Mouse (Mus musculus) embryonic facial prominence, embryonic 12.5 days (tissue): Measurements from ENCODE around the gene Usp15. TPM values are rescaled to one million over a fixed set of nuclear protein-coding genes. Genes with fewer than 3 reads are reported as not detected.

Source experiments
- ATAC-seq: fragments of 200-750 bp; cut with Nextera tagmentation; 2 replicates; pipeline ENCODE4 v1.8.0; 2017; ENCODE audit not compliant: insufficient number of reproducible peaks, insufficient read depth, low FRiP score, low TSS enrichment
- H3K27ac ChIP-seq: fragments of 300-500 bp; sonication (generic); 2 replicates; pipeline ENCODE4 v1.5.1; 2016; ENCODE audit warnings: mild to moderate bottlenecking
- H3K27me3 ChIP-seq: fragments of 300-500 bp; sonication (generic); 2 replicates; pipeline ENCODE4 v1.6.1; 2016; ENCODE audit warnings: mild to moderate bottlenecking, moderate library complexity
- H3K36me3 ChIP-seq: fragments of 300-500 bp; sonication (generic); 2 replicates; pipeline ENCODE4 v1.6.1; 2016; ENCODE audit warnings: mild to moderate bottlenecking
- H3K4me1 ChIP-seq: fragments of 300-500 bp; sonication (generic); 2 replicates; pipeline ENCODE4 v1.6.1; 2016
- H3K4me2 ChIP-seq: fragments of 300-500 bp; sonication (generic); replicated peaks from 2 replicates; pipeline ENCODE4 v1.6.1; 2016; ENCODE audit warnings: mild to moderate bottlenecking, moderate library complexity
- H3K4me3 ChIP-seq: fragments of 300-500 bp; sonication (generic); 2 replicates; pipeline ENCODE4 v1.5.1; 2016; ENCODE audit warnings: mild to moderate bottlenecking
- H3K9ac ChIP-seq: fragments of 300-500 bp; sonication (generic); 2 replicates; pipeline ENCODE4 v1.6.1; 2016; ENCODE audit warnings: mild to moderate bottlenecking, moderate library complexity
- H3K9me3 ChIP-seq: fragments of 300-500 bp; sonication (generic); 2 replicates; pipeline ENCODE4 v1.6.1; 2016; ENCODE audit warnings: mild to moderate bottlenecking, moderate library complexity
- WGBS: fragments of 180-500 bp; shearing (Covaris S2); methylation state at CpG from one replicate; pipeline ENCODE4 v1.1.7; 2016; 5-methylcytosine and 5-hydroxymethylcytosine counted together
- polyA plus RNA-seq: library from polyadenylated mRNA; unstranded; fragments of >200 nt; fragmentation: Nextera tagmentation; extraction: Ambion mirVana; gene quantifications from 2 replicates; pipeline ENCODE4 v1.2.1, GENCODE M21; 2016

Gene Usp15
- polyA plus RNA-seq, 1 experiment from 2014 or later = 73.5 TPM

DNA sequence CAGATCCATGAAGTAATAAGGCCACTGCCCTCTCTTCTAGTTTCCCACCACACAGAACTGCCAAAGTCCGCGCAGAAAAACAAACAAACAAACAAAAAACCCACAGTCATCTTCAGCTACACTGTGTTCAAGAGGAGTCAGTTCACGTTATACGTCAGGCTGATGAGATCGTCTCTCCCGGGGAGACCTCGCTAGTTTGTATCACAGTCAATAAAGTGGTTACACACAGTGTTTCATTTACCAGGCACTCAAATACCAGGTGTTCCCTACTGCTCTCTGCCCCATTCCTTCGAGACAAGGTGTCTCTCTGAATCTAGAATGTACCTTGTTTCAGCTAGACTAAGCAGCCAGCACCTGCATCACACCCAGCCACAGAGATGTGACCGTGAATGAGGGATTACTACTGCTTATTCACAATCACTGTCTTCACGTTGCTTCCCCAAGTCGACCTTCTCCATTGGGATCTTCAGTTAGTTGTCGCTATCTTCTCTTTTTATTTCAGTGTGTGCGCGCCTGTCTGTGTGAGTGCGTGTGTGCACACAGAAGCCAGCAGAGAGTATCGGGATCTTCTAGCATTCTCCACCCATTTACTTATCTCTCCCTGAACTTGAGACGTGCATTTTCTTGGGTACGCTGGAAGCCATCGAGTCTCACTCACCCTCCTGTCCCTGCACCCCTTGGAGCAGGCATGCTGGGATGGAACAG, 3.0 kb upstream of the Usp15 start:
- no peak overlapping the region for H3K4me2 ChIP-seq
- WGBS = 83% methylated on average over 19 of the region's 19 CpGs
- no peak overlapping the region for H3K9ac ChIP-seq
- no peaks in the 10 kb centered on the region for H3K9me3 ChIP-seq
- no peaks in the 10 kb centered on the region for H3K27me3 ChIP-seq
- no peaks in the 10 kb centered on the region for H3K36me3 ChIP-seq
- ATAC-seq = no peak
- no peak overlapping the region for H3K27ac ChIP-seq
- H3K4me1 ChIP-seq = peaks cover 7% of the 10 kb centered on the region; the same call in 1 of the 2 replicates
- no peak overlapping the region for H3K4me3 ChIP-seq

DNA sequence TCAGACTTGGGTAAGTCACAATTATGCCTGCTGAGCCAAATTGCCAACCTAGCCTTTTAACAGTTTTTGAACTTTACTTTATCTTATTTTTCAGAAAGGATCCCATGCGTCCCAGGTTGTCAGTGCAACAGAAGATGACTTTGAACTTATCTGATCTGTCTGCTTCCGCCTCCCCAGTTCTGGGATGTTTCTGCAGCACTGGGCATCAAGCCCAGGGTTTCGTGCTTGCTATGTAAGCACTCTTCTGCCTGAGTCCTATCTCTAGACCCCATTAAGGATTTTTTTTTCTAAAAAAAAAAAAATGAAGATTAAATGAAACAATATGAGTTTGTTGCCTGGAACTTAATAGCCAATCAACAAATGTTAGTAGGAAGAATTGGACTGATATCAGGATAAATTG, 2.3 kb upstream of the Usp15 start:
- H3K4me3 ChIP-seq = no peak overlapping the region
- ATAC-seq = no peak
- H3K9me3 ChIP-seq = no peaks in the 10 kb centered on the region
- H3K4me2 ChIP-seq = no peak overlapping the region
- H3K27ac ChIP-seq = no peak overlapping the region
- 79% methylated on average over 3 of the region's 3 CpGs for WGBS
- H3K9ac ChIP-seq = no peak overlapping the region
- no peaks in the 10 kb centered on the region for H3K27me3 ChIP-seq
- peaks cover 7% of the 10 kb centered on the region; the same call in 1 of the 2 replicates for H3K4me1 ChIP-seq
- H3K36me3 ChIP-seq = no peaks in the 10 kb centered on the region

DNA sequence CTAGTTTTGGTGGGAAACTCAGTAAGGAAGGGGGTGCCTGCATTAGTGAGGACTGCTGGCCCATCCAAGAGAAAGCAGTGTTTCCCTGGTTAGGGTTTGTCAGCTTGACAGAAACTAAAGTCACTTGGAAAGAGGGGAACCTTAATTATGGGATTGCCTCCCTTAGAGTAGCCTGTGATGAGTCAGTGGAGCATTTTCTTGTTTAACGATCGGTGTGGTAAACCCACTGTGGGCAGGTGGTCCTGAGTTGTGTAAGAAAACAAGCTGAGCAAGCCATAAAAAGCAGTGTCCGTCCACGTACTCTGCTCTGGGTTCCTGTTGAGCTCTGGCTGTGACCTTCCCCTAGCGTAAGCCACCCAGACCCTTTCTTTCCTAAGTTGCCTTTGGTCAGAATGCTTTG, 1.4 kb upstream of the Usp15 start:
- WGBS = 80% methylated on average over 5 of the region's 5 CpGs
- Histone ChIP-seq H3K4me3 (no peak overlapping the region), H3K27me3 (no peaks in the 10 kb centered on the region), H3K4me2 (no peak overlapping the region), H3K27ac (no peak overlapping the region), H3K9ac (no peak overlapping the region), H3K4me1 (peaks cover 7% of the 10 kb centered on the region; the same call in 1 of the 2 replicates), H3K36me3 (no peaks in the 10 kb centered on the region), H3K9me3 (no peaks in the 10 kb centered on the region)
- ATAC-seq = no peak

DNA sequence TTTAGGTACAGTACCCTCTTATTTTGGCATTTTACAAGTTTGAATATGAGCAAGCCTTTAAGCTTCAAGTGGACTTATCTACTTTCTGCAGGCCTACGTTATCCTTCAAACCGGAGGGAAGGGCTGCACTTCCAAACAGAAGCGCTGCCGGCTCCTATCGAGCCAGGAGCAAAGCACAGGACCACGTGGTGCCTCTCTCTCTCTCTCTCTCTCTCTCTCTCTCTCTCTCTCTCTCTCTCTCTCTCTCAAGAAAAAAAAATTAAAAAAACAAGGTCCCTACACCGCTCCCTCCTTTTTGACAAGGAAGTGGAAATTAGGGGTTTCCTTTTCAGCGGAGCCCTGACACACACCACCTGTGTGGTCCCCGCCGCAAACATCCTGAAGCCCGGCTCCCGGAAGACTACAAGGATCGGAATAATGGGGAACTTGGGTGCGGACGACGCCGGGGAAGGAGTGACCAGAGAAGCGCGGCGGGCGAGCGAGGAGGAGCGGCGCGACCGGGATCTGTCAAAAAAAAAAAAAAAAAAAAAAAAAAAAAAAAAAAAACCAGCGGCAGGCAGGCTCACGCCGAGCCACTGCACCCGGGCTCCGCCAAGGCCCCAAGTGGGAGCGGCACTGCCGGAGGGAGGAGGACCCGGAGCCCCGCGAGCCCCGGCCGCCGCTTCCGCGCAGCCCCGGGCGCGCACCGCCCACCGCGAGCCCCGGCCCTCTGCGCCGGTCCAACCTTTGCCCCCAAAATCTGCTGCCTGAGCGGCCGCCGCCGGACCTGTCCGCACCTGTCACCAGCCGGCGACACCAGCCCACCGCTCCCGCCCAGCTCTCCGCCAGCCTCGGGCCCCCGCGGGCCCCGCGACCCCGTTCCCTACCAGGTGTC, 597 bp downstream of the Usp15 start:
- Histone ChIP-seq H3K36me3 (no peaks in the 10 kb centered on the region), H3K4me3 (peak overlapping the region; percentile 93), H3K9me3 (no peaks in the 10 kb centered on the region), H3K27me3 (no peaks in the 10 kb centered on the region), H3K4me2 (peak overlapping the region; percentile 65), H3K9ac (peak overlapping the region; percentile 86), H3K27ac (peak overlapping the region; percentile 92), H3K4me1 (peaks cover 7% of the 10 kb centered on the region; the same call in 1 of the 2 replicates)
- peak; percentile 77 for ATAC-seq
- 1% methylated on average over 48 of the region's 66 CpGs for WGBS

DNA sequence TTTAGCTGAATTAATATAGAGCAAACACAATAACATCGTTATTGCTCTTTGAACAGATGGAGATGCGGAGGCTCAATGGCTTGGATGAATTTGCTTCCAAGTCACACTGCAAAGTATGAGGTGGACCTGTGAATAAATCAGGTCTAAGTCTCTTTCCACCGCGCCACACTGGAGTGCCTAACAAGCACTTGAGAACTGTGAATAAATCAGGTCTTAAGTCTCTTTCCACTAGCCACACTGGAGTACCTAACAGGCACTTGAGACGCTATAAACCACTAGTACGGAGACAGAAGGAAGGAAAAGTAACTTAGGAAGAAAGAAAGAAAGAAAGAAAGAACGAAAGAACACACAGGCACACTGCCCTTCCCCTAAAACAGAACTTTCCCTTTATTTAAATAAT, 1.3 kb downstream of the Usp15 start:
- peaks cover 7% of the 10 kb centered on the region; the same call in 1 of the 2 replicates for H3K4me1 ChIP-seq
- H3K4me3 ChIP-seq = peak overlapping the region; percentile 93
- no peaks in the 10 kb centered on the region for H3K9me3 ChIP-seq
- H3K36me3 ChIP-seq = no peaks in the 10 kb centered on the region
- no peaks in the 10 kb centered on the region for H3K27me3 ChIP-seq
- H3K9ac ChIP-seq = peak overlapping the region; percentile 40; the same call in 1 of the 2 replicates
- no peak overlapping the region for H3K27ac ChIP-seq
- H3K4me2 ChIP-seq = peak overlapping the region; percentile 65
- 20% methylated on average over 7 of the region's 7 CpGs for WGBS
- ATAC-seq = no peak

DNA sequence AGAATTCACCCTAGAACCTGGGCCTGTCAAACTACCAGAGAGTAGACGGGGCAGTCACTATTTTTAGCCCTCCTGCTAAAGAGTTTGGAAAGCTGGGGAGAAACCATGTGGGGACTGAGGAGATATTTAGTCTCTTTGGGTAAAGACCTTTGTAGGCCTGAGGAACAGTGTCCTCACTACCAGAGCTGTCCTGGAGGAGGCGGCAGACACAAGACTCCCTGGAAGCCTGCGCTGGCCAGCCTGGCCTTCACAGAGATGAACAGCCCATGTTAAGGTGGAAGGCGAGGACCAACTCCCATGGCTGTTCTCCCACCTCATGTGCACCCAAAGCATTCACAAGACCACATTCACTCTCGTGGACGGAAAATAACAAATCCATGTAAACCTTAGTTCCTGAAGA, 5.8 kb downstream of the Usp15 start:
- no peaks in the 10 kb centered on the region for H3K9me3 ChIP-seq
- H3K36me3 ChIP-seq = no peaks in the 10 kb centered on the region
- no peak for ATAC-seq
- no peak overlapping the region for H3K4me3 ChIP-seq
- no peak overlapping the region for H3K4me2 ChIP-seq
- 77% methylated on average over 6 of the region's 6 CpGs for whole genome bisulfite sequencing
- H3K27me3 ChIP-seq = no peaks in the 10 kb centered on the region
- no peak overlapping the region for H3K9ac ChIP-seq
- no peak overlapping the region for H3K27ac ChIP-seq
- peaks cover 18% of the 10 kb centered on the region; the same call in 1 of the 2 replicates for H3K4me1 ChIP-seq

DNA sequence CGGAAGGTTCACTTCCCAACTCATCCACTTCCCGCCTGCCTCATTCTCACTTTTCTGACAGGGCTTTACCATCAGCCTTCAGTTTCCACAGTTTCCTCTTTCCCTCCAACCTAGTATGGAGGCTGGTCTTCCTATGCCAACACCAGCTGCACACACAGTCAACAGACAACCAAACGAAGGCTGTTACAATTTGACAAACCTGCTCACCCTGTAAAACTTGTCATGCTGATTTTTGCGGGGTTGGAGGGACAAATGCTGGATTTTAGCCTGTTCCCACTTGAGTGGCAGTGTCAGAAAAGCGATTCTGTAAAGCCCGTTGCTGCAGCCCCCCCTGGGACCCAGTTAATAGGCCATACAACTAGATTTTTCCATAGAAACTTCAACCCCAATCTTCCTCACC, 9.5 kb downstream of the Usp15 start:
- Histone ChIP-seq H3K4me2 (no peak overlapping the region), H3K27ac (no peak overlapping the region), H3K9ac (no peak overlapping the region), H3K27me3 (no peaks in the 10 kb centered on the region), H3K36me3 (no peaks in the 10 kb centered on the region), H3K4me1 (peaks cover 11% of the 10 kb centered on the region; the same call in 1 of the 2 replicates), H3K9me3 (no peaks in the 10 kb centered on the region), H3K4me3 (no peak overlapping the region)
- 77% methylated on average over 6 of the region's 6 CpGs for WGBS
- no peak for ATAC-seq

DNA sequence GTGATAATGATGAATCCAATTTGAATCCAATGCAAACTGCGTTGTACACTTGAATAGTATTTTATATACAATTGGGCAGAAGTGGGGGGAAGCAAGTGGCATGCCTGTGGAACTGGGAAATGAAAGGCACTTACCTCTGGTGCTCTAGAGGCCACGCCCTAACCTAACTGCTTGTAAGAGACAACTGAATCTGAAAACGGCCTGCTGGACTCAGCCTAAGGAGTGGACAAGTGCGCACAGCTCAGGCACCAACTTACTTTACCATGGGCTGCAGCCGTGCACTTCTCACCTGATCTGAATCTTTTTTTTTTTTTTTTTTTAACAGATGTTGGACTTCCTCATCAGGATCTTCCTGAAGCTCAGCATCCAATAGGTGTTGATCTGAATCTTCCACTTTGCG, 10.9 kb downstream of the Usp15 start:
- H3K9me3 ChIP-seq = no peaks in the 10 kb centered on the region
- no peak overlapping the region for H3K27ac ChIP-seq
- no peak overlapping the region for H3K4me2 ChIP-seq
- H3K27me3 ChIP-seq = no peaks in the 10 kb centered on the region
- H3K4me3 ChIP-seq = no peak overlapping the region
- WGBS = 85% methylated on average over 6 of the region's 6 CpGs
- H3K36me3 ChIP-seq = 0 out of 2 replicates have a peak, but pooled peaks cover under 1% of the 10 kb centered on the region
- peaks cover 11% of the 10 kb centered on the region; the same call in 1 of the 2 replicates for H3K4me1 ChIP-seq
- no peak for ATAC-seq
- H3K9ac ChIP-seq = no peak overlapping the region

DNA sequence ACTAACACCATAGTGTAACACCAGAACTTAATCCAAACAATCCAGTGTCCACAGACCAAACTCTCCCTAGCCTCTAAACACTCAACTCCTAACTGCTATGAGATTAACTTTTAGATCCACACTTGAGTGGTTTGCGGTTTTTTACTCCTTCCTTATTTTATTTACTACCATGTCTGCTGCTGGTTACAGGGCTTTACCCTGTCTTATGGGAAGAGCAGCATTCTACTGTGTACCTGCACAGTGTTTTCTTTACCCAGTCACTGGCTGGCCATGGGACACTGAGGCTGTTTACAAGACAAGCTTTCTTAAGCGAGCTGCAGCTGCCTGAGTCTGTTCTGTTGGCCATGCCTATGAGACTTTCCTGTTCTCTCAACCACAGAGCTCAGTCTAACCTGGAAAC, 13.1 kb downstream of the Usp15 start:
- peaks cover 11% of the 10 kb centered on the region; the same call in 1 of the 2 replicates for H3K4me1 ChIP-seq
- H3K27ac ChIP-seq = no peak overlapping the region
- no peak for ATAC-seq
- no peaks in the 10 kb centered on the region for H3K9me3 ChIP-seq
- no peak overlapping the region for H3K4me3 ChIP-seq
- H3K27me3 ChIP-seq = no peaks in the 10 kb centered on the region
- peaks cover 16% of the 10 kb centered on the region for H3K36me3 ChIP-seq
- 59% methylated on average over 2 of the region's 2 CpGs for WGBS
- H3K9ac ChIP-seq = no peak overlapping the region
- H3K4me2 ChIP-seq = no peak overlapping the region

DNA sequence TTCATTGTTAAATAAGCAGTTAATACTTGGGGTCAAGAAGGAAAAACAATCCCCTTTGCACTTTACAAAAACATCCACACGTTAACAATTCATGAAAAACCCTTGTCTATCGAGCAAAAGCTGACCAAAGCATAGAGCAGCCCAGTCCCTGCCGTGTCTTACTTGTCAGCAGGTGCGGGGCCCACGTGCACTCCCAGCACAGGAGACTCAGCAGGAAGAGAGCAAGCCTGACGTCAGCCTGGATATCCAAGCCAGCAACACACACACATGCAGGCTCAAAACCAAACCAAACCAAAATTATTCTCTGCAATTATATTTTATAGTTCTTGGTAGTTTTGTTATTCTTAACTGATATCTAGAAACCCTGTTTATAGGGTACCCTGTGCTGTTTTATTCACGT, 13.6 kb downstream of the Usp15 start:
- Histone ChIP-seq H3K4me1 (peaks cover 11% of the 10 kb centered on the region; the same call in 1 of the 2 replicates), H3K27me3 (no peaks in the 10 kb centered on the region), H3K36me3 (peaks cover 21% of the 10 kb centered on the region), H3K9ac (no peak overlapping the region), H3K9me3 (no peaks in the 10 kb centered on the region), H3K27ac (no peak overlapping the region), H3K4me3 (no peak overlapping the region), H3K4me2 (no peak overlapping the region)
- WGBS = 60% methylated on average over 7 of the region's 7 CpGs
- no peak for ATAC-seq

DNA sequence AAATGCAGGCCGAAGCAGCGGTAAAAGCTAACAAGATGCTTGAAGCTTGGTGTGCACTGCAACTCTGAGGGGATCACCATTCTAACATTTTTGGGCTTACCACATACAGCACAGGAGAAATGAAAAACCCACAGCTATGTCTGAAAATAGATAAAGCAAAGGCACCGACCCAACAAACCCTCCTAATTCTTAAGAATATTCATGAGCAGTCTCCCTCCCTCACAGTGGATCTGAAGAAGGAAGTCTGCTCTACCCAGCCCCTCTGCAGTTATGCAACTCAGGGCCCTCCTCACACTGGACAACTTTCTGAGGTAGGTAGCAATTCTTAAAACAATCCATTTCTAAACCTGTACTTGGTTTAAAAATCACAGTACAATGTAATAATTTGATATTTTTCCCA, 14.4 kb downstream of the Usp15 start:
- 87% methylated on average over 3 of the region's 3 CpGs for WGBS
- Histone ChIP-seq H3K4me3 (no peak overlapping the region), H3K36me3 (peaks cover 24% of the 10 kb centered on the region), H3K27me3 (no peaks in the 10 kb centered on the region), H3K27ac (no peak overlapping the region), H3K9ac (no peak overlapping the region), H3K4me1 (peaks cover 4% of the 10 kb centered on the region; the same call in 1 of the 2 replicates), H3K9me3 (no peaks in the 10 kb centered on the region), H3K4me2 (no peak overlapping the region)
- ATAC-seq = no peak

DNA sequence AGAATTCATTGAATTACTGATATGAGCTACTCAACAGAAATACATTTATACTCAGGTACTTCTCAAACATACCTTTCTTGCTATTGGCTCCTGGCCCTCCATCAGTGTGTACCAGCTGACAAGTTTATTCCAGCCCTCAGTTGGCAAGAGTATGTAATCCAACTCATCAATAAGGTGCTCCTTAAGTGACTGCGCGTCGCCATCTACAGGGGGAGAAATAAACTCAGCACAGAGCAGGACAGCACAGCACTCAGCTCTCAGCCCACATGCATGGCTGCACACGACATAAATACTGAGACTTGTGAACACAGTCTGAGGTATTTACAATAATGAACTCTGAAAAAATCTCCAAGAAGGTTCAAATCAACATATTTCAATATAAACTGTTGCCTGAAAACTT, 21.0 kb downstream of the Usp15 start:
- no peaks in the 10 kb centered on the region for H3K9me3 ChIP-seq
- H3K4me3 ChIP-seq = no peak overlapping the region
- no peak overlapping the region for H3K4me2 ChIP-seq
- no peak overlapping the region for H3K27ac ChIP-seq
- H3K27me3 ChIP-seq = no peaks in the 10 kb centered on the region
- H3K9ac ChIP-seq = no peak overlapping the region
- 71% methylated on average over 4 of the region's 4 CpGs for WGBS
- peaks cover 33% of the 10 kb centered on the region for H3K36me3 ChIP-seq
- no peaks in the 10 kb centered on the region for H3K4me1 ChIP-seq
- no peak for ATAC-seq
